Mouse (Mus musculus) embryo, embryonic 10 days (tissue): ENCODE measurements around the gene Txndc15.

Source experiments
- DNase-seq: peaks from one replicate; pipeline ENCODE4 v3.0.0-alpha.2; 2015; ENCODE audit warnings: low spot score

Gene Txndc15

DNA sequence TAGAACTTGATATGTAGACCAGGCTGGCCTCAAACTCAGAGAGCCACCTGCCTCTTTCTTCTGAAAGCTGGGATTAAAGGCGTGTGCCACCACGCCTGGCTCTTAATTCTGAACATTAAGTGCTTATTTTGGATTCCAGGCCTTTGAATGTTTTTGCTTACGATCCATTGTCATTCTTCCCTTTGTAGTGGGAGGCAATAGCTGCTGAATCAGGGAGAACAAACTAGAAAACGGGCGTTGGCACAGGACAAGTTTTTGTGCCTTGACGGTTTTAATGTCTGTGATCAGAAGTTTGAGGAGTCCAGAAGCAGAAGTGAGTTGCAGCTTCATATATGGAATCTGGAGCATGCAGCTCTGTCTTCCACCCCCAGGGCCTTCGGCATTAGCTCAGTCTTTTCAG lies 16.3 kb downstream of the Txndc15 start:
- DNase-seq = no peak

GRCm38 (mm10) chr13:55732121-55732520 lies 17.7 kb downstream of the Txndc15 start:
- DNase-seq = no peak

DNA sequence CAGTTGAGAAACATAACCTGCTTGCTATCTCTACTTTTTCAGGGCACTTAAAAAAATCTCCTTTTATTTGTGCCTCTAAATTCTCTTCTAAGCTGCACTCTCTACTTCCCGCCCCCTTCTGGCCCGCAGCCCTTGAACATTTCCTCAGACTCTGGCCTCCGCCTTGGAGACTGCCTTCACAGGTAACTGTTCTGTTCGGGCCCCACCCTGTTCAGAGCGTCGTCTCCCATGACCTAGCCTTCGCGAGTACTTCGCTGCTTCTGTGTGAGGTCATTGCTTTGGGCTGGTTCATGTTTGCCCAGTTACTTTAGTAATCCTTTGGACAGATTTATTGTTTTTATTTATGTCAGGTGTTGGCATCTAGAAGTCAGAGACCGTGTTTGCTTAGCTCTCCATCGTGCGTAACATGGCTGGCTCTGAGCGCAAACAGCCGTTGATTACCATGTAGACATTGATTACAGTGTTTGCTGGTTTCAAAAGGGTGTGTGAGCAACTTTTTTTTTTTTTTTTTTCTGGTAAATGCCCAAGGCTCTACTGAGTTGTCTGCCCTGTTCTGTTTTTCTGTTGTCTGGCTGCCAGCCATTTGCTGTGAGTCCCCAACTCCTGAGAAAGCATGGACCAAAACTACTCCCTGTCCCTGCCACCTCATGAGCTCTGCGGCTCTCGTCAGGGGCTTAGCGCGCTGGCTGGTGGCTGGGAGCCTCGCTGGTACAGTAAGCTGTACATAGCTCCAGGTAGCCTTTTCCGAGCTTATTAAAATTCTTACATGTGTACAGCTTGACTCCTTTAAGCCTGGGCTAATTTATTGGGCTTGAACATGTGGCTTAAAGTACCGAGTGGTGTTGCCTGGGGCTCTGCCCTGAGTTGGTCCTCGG lies 19.4 kb downstream of the Txndc15 start:
- no peak for DNase-seq

GRCm38 (mm10) chr13:55737885-55738284 lies 23.4 kb downstream of the Txndc15 start:
- no peak for DNase-seq

- no peak for DNase-seq
These were observed 27.9 kb downstream of the Txndc15 start for GRCm38 (mm10) chr13:55742306-55742705.

DNA sequence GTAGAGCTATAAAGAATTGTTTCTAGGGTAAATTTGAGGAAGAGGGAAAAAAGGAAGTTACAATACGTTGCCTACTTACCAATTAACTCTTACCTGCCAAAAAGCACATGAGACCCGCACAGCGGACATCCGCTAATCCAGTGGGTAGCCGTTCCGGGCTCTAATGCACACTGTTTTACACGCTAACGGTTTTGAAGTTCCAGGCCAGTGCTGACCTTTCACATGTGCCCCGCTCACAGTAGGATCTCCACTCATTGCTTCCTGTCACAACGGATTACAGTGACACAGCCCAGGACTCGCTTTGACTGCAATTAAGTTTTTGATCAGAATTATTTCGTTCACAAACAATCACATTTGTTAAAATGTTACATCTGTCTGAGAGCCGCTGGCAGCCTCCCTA lies 39.9 kb downstream of the Txndc15 start:
- peak; percentile 50 for DNase-seq

- peak; percentile 37 for DNase-seq
These were observed 42.3 kb downstream of the Txndc15 start for GRCm38 (mm10) chr13:55756789-55757188.

DNA sequence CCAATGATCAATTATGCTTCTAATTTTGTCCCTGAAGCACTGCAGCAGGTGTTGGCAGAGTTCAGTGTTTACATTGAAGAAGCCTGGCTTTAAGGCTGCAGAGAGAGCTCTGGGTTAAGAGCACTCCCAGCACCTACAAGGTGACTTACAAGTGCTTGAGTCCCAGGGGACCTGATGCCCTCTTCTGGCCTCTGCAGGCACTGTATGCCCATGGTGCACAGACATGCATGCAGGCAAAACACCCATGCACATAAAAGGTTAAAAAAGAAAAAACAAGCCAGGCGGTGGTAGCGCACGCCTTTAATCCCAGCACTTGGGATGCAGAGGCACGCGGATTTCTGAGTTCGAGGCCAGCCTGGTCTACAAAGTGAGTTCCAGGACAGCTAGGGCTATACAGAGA lies 43.2 kb downstream of the Txndc15 start:
- DNase-seq = peak; percentile 25

DNA sequence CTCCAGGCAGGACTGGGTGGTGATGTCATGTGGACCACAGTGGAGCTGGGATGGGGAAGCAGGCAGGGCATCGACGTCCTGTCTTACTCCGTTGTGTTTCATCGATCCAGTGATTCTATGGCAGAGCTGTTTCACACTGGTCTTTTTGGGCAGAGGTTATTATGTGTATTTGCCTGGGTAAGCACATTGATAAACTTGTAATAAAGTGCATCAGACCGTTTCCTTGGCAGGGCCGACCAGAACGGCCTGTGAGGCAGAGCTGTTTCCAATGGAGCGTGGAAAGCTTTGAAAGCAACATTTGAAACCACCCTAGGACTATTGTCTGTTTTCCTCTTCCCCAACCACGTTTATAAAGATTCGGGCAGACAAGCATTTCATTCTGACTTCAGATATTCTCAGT lies 46.1 kb downstream of the Txndc15 start:
- DNase-seq = no peak

GRCm38 (mm10) chr13:55761486-55761885 lies 47.0 kb downstream of the Txndc15 start:
- peak; percentile 9 for DNase-seq

DNA sequence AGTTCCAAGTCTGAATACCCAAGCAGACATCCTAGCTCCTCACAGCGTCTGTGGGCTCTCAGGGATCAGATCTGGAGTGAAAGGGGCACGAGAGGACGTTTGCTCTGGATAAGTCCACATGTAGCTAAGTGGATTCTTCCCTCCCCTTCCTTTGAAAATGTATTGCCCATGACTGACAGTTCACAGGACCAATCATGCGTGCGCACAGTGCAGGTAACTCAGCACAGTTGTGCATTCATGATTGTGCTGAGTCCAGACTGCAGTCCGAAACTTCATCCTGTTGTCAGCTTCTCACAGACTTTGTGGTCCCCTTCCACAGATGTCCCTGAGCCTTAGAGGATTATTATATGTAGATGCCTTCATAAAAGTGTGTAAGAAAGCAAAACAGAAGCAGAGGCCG lies 59.9 kb downstream of the Txndc15 start:
- DNase-seq = no peak

DNA sequence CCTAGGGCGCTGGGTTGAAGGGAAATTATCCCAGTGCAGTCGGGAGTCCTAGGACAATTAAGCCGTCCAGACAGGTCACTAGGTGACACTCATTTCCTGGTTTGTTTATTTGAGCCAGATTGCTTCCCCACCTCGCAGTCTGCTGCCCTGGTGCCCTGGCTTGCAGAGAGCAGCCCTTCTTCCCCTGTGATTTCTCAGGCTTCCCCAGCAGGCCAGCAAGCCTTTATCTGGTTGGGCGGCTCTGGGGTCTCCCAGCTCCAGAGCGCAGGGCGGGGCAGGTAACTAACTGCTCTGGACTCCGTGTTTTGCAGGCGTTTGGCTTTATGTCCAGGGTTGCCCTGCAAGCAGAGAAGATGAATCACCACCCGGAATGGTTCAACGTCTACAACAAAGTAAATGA lies 60.6 kb downstream of the Txndc15 start:
- DNase-seq = peak; percentile 50
